Mouse (Mus musculus) CH12.LX (cell line): ENCODE data around the gene Prph. TPM values are rescaled to one million over a fixed set of nuclear protein-coding genes. Genes with fewer than 3 reads are reported as not detected.
"Not testable (repeated sequence)": the region's sequence is repeated elsewhere in the genome, so short reads cannot be mapped to it uniquely, and the experiment has no call there.

ENCODE experiments used
- DNase-seq: peaks from one replicate; pipeline ENCODE4 v3.0.0-alpha.2; 2013; ENCODE audit errors: extremely low read depth
- H3K27ac ChIP-seq: 2 replicates; pipeline ENCODE4 v1.5.1; 2012; ENCODE audit warnings: low read depth, mild to moderate bottlenecking, control low read depth, moderate library complexity; ENCODE audit not compliant: insufficient read depth
- H3K27me3 ChIP-seq: replicated peaks from 2 replicates; pipeline ENCODE3; 2012; ENCODE audit warnings: inconsistent platforms
- H3K36me3 ChIP-seq, 2 experiments: replicated peaks in 1 of 2; 2 replicates each; pipeline versions ENCODE3 to v1.6.1; 2012; ENCODE audit warnings: inconsistent platforms in 1 of 2, low read length in 1 of 2, mild to moderate bottlenecking in 1 of 2, mixed read lengths in 1 of 2, moderate library complexity in 1 of 2; ENCODE audit not compliant: control insufficient read depth in 1 of 2, insufficient read depth in 1 of 2
- H3K4me1 ChIP-seq, 2 experiments: 2 replicates each; pipeline ENCODE4 v1.6.1; 2012; ENCODE audit warnings: inconsistent platforms in 1 of 2, moderate library complexity in 1 of 2; ENCODE audit not compliant: insufficient read depth in 2 of 2, control insufficient read depth in 1 of 2
- H3K4me2 ChIP-seq: 2 replicates; pipeline ENCODE4 v1.6.1; 2012; ENCODE audit warnings: low read depth, mild to moderate bottlenecking, control low read depth; ENCODE audit not compliant: poor library complexity, insufficient read depth, severe bottlenecking
- H3K4me3 ChIP-seq, 3 experiments: fragments of 150-350 bp in 1 of 3; sonication (generic) in 1 of 3; replicated peaks in 1 of 3; 2 replicates each; pipeline versions ENCODE3 to v1.5.1; 2011 to 2012; ENCODE audit warnings: low read depth in 2 of 3, low read length in 2 of 3, mild to moderate bottlenecking in 2 of 3, moderate library complexity in 2 of 3, control low read depth in 1 of 3, improper control_type of control experiment in 1 of 3, inconsistent platforms in 1 of 3, mixed read lengths in 1 of 3; ENCODE audit not compliant: poor library complexity in 1 of 3
- H3K79me2 ChIP-seq: replicated peaks from 2 replicates; pipeline ENCODE4 v1.6.1; 2012; ENCODE audit warnings: mild to moderate bottlenecking, moderate library complexity; ENCODE audit not compliant: control insufficient read depth, poor library complexity, insufficient read depth, severe bottlenecking; ENCODE audit errors: extremely low read depth
- H3K9ac ChIP-seq: 2 replicates; pipeline ENCODE4 v1.6.1; 2012; ENCODE audit warnings: low read depth, mild to moderate bottlenecking, control low read depth, moderate library complexity; ENCODE audit not compliant: insufficient read depth
- H3K9me3 ChIP-seq: replicated peaks from 2 replicates; pipeline ENCODE3; 2012; ENCODE audit warnings: low read length, inconsistent platforms, mixed read lengths
- CTCF ChIP-seq, 2 experiments: IDR thresholded peaks in 1 of 2; conservative IDR thresholded peaks in 1 of 2; 2 replicates each; pipeline ENCODE4 v1.5.1; 2011 to 2012; ENCODE audit warnings: low read depth in 2 of 2, low read length in 2 of 2, improper control_type of control experiment in 1 of 2, inconsistent platforms in 1 of 2, mild to moderate bottlenecking in 1 of 2, moderate library complexity in 1 of 2
- ELF1 ChIP-seq: IDR thresholded peaks from 2 replicates; pipeline ENCODE4 v1.6.1; 2014; ENCODE audit warnings: low read depth, mild to moderate bottlenecking, inconsistent platforms, low read length, improper control_type of control experiment
- MAFK ChIP-seq: IDR thresholded peaks from 2 replicates; pipeline ENCODE4 v1.6.1; 2011; ENCODE audit warnings: low read length, improper control_type of control experiment; ENCODE audit not compliant: insufficient replicate concordance
- MXI1 ChIP-seq: IDR thresholded peaks from 2 replicates; pipeline ENCODE4 v1.6.1; 2011; ENCODE audit warnings: mild to moderate bottlenecking, low read depth, low read length, improper control_type of control experiment
- RAD21 ChIP-seq: IDR thresholded peaks from 2 replicates; pipeline ENCODE4 v1.6.1; 2011; ENCODE audit warnings: low read depth, mild to moderate bottlenecking, low read length, improper control_type of control experiment, moderate library complexity
- SMC3 ChIP-seq: IDR thresholded peaks from 2 replicates; pipeline ENCODE4 v1.6.1; 2011; ENCODE audit warnings: low read depth, low read length, improper control_type of control experiment
- UBTF ChIP-seq: IDR thresholded peaks from 2 replicates; pipeline ENCODE4 v1.6.1; 2012; ENCODE audit warnings: low read depth, mild to moderate bottlenecking, inconsistent platforms, low read length, improper control_type of control experiment, moderate library complexity
- ZMIZ1 ChIP-seq: IDR thresholded peaks from 2 replicates; pipeline ENCODE4 v1.6.1; 2012; ENCODE audit warnings: low read depth, mild to moderate bottlenecking, inconsistent platforms, low read length, improper control_type of control experiment
- ZNF384 ChIP-seq: IDR thresholded peaks from 2 replicates; pipeline ENCODE4 v1.6.1; 2012; ENCODE audit warnings: low read depth, low read length, improper control_type of control experiment, inconsistent platforms
- dilution Hi-C: fragments of 300-500 bp; cut with MboI; formaldehyde crosslinking; loops from 2 replicates; pipeline ENCODE4 v1.14.3; 2020; ENCODE audit warnings: low sequenced_read_pairs; ENCODE audit not compliant: extremely low pct_unique_long_range_greater_than_20kb, extremely low pct_ligation_motif_present
- in situ Hi-C: fragments of 300-500 bp; cut with MboI; formaldehyde crosslinking; loops from 3 replicates; pipeline ENCODE4 v1.14.3; 2019; ENCODE audit warnings: low sequenced_read_pairs, low pct_ligation_motif_present, low pct_unique_long_range_greater_than_20kb, mixed read lengths
- polyA plus RNA-seq: library from polyadenylated mRNA; unstranded; fragments of >175 nt; gene quantifications from 2 replicates; pipeline ENCODE4 v1.2.1, GENCODE M21; 2012; ENCODE audit warnings: low read depth; ENCODE audit not compliant: insufficient read length
- total RNA-seq, 2 experiments: library from RNA; depleted of rRNA; stranded (reverse); fragments of 300-350 nt in 1 of 2; fragments of >200 nt in 1 of 2; gene quantifications; 2 replicates each; pipeline ENCODE4 v1.2.3; 2012 to 2014

The Prph gene
- total and polyA plus RNA-seq, 3 experiments = 0.12 TPM; not detected in 2

- H3K9ac ChIP-seq, H3K27ac ChIP-seq, H3K4me3 ChIP-seq, DNase-seq, H3K4me2 ChIP-seq, H3K9me3 ChIP-seq, dilution Hi-C loops, H3K79me2 ChIP-seq, H3K36me3 ChIP-seq, in situ Hi-C loops, H3K27me3 ChIP-seq: not testable (repeated sequence)
- TF ChIP-seq ZNF384 = peak; percentile 67
- peaks cover 8 to 43% of the 10 kb centered on the region in 2 experiments for H3K4me1 ChIP-seq
These were observed 9.2 kb upstream of the Prph start for GRCm38 (mm10) chr15:99045734-99046133.

DNA sequence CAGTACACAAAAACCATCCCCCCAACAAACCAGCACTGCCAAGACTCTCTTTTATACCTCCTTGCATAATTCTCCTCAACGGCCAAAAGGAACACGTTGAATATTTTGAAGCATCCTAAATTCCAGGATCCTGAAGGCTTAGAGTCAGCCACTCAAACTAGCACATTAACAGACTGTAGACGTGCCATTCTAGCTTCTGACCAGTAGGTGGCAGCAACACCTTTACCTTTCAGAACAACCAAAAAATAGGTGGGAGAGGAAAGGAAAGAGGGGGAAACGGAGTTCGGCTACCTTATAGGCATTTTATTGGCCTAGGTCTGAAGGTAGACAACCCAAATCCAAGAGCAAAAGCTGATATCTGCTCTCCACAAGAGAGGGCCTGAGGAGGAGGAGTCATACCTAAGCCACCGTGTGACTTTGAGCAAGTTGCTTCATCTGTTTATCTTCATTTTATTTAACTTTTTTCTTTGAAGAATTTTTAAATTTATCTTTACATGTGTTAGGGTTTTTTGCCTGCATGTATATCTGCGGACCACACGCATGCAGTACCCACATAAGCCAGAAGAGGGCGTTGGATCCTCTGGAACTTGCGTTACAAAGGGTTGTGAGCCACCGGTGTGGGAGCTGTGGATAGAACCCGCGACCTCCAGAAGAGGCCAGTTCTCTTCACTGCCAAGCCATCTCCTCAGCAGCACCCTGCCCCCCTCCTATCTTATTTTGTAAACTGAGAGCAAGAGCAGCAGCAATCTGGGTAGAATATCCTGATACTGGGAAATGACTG, 5.3 kb upstream of the Prph start:
- Histone ChIP-seq H3K9me3 (no peaks in the 10 kb centered on the region), H3K27me3 (peaks cover 29% of the 10 kb centered on the region), H3K27ac (no peak overlapping the region), H3K79me2 (no peaks in the 10 kb centered on the region), H3K4me2 (peak overlapping the region; percentile 72), H3K9ac (no peak overlapping the region), H3K4me3 (no peak overlapping the region), H3K36me3 (no peaks in the 10 kb centered on the region), H3K4me1 (peaks cover 2 to 37% of the 10 kb centered on the region in 2 experiments)
- in situ Hi-C loops (no loop called here), dilution Hi-C loops (no loop called here)
- DNase-seq = peak; percentile 77
- TF ChIP-seq RAD21 = peak; percentile 92
- TF ChIP-seq MAFK = no peak
- TF ChIP-seq SMC3 = peak; percentile 71
- TF ChIP-seq ELF1 = no peak
- peak; percentile 93 to 99 for TF ChIP-seq CTCF (conservative IDR thresholded peaks at IDR 0.05 in 1 of 2, IDR thresholded peaks at IDR 0.05 in 1 of 2; ENCODE audit: low read depth in 2 of 2, low read length in 2 of 2)
- TF ChIP-seq MXI1 = no peak
- TF ChIP-seq ZMIZ1 = no peak

- DNase-seq = no peak
- Histone ChIP-seq H3K4me3 (no peak overlapping the region), H3K27me3 (peaks cover 51% of the 10 kb centered on the region)
These were observed 1.6 kb upstream of the Prph start for GRCm38 (mm10) chr15:99053373-99053772.

More at GRCm38 (mm10) chr15:99053373-99053772, 1.6 kb upstream of the Prph start:
- no peak overlapping the region for H3K27ac ChIP-seq
- H3K9ac ChIP-seq = no peak overlapping the region
- H3K36me3 ChIP-seq = no peaks in the 10 kb centered on the region
- no peak for TF ChIP-seq ELF1
- no peak for TF ChIP-seq UBTF
- TF ChIP-seq, all 38 proteins: peak for 0
- H3K9me3 ChIP-seq = peaks cover 10% of the 10 kb centered on the region
- dilution Hi-C loops = no loop called here
- no peaks in the 10 kb centered on the region for H3K79me2 ChIP-seq
- peaks cover 0 to 14% of the 10 kb centered on the region in 2 experiments; a peak in 1 of 4 replicates for H3K4me1 ChIP-seq
- in situ Hi-C loops = no loop called here
- no peak overlapping the region for H3K4me2 ChIP-seq
